Mouse (Mus musculus): ENCODE measurements around the gene Ldb2.

Gene Ldb2

DNA sequence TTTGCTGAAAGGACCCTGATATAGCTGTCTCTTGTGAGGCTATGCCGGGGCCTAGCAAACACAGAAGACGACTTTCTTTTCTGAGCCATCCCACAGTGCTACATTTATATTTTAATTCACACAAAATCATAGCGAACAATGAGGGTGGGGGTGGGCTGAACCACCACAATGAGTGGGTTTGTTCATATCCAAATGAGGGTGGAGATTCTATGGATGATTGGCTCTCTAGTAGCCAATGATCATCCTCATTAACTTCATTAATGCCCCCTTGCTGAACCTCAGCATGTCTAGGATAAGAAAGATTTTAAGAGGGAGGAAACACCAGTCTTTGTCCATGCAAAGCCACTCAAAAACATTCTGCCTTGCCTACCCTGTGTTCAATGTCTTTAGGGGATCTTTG lies 156.4 kb downstream of the Ldb2 start:
- DNase-seq (ENCODE audit: low read depth) = no peak

DNA sequence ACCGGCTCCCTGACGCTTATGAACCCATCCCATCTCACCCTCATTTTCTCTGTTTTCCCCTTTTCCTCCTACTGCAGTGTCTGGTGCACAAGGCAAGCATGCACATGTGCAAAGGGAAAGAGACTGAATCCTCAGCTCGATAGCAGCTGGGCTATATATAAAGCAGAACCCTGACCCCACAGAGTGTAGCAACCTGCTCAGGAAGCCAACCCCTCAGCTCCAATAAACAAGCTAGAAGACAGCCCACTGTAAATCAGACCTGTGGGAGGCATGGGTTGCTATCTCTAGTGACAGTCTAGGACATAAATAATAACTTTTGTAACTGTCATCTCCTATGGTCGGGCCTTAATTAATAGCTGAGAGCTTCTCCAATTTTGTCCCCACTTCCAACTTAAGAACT lies 158.4 kb downstream of the Ldb2 start:
- DNase-seq (ENCODE audit: low read depth) = no peak

DNA sequence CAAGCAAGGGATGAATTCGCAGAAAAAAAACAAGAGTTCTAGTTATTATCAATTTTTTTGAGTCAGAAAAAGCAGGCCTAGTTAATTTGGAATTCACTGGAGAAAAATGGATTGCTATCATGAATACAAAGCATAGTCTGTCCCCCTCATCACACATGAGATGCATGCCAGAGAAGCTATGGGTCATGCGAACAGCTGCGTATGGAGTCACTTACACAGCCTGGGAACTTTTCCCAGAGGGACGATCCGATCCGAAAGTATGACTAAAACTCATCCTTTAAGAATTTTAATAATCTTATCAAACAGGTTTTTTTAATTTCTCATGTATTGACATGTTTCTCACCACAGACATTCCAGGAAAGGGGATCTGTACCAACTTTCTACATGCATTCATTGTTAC lies 163.9 kb downstream of the Ldb2 start:
- no peak for DNase-seq (ENCODE audit: low read depth)

DNA sequence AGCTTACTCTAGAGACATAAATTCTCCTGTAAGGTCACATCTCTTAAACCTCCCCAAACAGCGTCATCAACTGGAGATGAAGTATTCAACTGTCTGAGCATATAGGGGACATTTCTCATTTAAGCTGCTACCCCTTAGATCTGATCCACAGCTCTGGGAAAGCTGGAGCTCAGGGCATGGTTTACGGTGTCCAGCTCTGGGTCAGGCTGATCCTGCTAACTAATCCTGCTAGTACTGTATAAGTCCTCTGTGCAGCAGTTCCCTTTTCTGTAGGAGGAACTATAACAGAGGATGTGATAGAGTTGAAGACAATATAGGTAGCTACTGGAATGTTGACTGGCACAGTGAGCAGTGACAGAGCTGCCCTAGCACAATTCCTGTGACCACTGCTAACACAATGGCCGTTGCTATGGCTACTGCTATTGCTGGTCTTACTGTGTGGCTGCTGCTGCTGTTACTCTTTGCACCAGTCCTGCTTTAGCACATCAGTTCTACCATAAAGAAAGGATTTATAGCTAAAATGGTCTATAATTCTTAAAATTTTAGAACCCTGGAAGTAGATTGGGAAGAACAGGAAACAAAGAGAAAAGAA lies 170.3 kb downstream of the Ldb2 start:
- no peak for DNase-seq (ENCODE audit: low read depth)

DNA sequence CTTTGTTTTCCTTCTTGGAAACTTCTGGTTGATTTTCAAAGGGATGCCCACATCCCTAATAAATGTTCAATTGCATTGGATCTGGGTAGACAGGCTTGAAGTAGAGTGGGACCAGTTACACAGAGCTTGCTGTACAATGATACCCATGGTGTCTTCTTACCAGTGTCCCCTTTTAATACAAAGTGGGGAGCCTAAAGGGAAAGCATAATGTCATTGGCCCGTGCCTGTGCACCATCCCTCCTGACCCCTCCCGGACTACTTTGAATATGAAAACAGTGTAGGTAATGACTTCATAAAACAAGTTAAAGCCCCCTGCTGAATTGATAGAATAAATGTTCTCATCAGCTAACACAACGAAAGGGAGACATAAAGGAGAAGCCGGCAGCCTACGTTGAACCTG lies 172.0 kb downstream of the Ldb2 start:
- no peak for DNase-seq (ENCODE audit: low read depth)

DNA sequence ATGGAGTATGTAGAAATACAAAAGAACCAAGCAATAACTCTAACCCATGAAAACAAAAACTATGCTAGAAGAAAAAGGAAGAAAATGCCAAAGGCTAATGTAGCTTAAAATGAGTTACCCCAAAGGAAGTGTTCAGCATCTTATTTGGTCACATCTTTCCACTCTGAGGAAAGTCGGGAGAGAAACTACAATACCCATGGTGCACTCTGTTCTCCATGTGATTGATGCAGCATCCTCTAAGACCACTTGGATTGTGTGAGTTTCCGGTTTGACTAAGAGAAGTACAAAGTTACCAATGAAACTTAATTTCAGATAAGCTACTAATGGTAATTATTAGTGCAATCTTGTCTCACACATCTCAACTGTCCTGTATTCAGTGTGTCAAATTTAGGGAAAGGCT lies 172.6 kb downstream of the Ldb2 start:
- no peak for DNase-seq (ENCODE audit: low read depth)

DNA sequence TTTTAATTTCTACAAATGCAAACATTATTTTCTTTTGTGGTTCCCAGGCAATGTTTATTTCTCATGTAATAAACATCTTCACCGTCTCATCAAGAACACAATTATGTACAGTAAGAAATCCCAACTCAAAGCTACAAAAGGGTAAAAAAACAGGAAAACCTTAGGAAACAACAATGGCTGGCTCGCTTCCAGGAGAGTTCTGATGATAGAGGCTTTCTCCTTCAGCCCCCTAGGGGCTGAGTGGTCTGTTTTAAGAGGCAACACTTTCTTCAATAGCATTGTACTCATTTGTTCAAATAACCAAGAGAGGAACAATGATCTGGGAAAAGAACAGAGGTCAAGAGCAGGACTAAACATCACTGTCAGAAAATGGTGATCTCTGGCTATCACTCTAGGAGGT lies 173.4 kb downstream of the Ldb2 start:
- no peak for DNase-seq (ENCODE audit: low read depth)

DNA sequence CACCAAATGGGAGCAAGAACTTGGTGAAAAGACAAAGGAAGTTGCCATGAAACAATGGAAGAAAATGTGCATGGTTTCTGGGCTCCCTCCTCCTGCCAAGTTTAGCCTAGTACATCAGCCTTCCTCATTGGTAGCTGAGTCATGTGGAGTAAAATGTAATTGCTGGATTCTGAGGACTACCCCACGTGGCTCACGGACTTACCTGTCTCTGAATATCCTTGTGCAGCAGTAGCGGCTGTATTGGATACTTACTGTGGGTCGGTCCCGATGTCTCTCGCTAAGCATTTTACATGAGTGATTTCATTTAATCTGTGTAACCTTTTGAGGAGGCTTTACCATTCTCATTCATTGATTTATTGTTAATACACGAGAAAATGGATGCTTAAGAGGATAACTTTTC lies 183.8 kb downstream of the Ldb2 start:
- DNase-seq (ENCODE audit: low read depth) = no peak

DNA sequence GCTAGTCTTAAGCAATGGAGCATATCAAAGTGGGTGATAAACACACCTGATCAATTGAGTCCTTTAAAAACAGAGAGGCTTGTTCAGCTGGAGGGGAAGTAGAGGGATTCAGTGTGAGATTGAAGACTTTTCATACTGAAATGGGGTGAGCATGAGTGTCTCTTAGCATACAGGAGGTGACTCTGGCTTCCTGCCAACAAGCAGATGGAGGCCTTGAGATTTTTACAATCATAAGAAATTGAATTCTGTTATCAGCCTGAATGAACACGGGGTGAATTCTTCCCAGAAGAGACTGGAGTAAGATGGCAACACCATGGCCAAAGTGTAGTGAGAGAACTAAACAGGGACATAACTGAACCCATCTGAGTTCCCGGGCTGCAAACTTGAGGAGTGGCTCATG lies 190.6 kb downstream of the Ldb2 start:
- DNase-seq (ENCODE audit: low read depth) = no peak

DNA sequence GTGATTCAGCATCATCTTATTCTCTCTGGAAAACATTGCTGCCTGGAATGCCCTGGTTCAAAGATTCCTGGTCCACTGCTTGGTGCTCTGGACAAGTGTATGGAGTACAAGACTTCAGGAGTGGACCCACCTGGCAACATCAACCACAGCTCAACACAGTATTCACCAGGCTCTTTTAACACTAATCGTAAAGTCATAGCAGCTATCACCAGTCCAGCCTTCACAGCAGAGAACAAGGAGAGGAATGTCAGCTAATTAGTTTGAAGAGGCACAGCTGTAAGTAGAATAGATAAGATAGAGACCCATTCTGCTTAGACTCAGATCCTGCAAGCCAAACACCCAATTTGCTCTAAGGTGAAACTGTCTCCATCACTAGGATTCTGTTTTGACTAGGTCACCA lies 198.1 kb downstream of the Ldb2 start:
- DNase-seq (ENCODE audit: low read depth) = no peak

DNA sequence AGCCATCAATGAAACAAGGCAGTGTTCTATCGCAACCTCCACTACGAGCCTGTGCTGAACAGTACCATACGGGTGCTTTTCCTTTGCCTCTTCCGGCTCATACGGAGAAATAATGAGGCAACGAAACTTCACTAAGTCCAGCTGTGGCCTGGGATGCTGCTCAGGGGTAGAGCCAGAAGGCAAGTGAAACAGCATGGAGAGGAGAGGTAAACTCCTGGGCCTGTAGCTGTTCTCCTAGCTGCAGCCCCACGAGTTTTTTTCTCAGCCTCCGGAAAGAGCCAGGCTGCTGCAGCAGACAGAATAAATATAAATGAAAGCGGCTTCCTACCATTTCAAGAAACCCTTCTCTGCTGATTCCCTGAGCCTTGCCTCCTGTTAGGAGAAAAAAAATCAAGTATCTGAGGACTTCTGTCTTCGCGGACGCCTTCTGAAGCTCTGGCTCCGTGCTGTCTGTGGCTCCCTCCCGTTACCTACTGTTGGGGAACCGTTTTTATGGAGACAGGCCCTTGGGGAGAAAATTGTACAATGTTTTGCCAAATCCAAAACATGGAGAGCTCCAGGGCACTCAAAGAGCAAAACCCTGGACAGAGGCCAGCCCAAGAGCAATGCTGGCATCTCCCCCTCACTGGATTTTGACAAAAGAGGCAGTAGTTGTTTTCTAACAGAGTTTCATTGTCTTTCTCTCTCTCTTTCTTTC lies 205.8 kb downstream of the Ldb2 start:
- no peak for DNase-seq (ENCODE audit: low read depth)

DNA sequence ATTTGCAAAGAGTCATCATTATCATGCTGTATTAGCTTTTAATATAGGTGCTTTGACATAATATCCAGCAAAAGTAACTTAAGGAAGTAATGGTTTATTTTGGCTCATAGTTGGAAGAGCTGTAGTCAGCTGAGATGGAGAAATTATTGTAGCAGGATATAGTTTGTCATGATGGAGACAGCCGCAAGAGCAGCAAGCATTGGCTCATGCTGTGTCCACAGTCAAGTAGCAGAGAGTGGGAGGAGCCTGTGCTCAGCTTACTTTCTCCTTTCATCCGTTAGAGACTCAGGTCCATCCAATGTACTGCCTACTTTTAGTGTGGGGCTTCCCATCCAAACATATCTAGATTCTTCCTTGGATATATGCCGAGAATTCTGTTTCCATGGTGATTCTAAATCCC lies 208.7 kb downstream of the Ldb2 start:
- no peak for DNase-seq (ENCODE audit: low read depth)

DNA sequence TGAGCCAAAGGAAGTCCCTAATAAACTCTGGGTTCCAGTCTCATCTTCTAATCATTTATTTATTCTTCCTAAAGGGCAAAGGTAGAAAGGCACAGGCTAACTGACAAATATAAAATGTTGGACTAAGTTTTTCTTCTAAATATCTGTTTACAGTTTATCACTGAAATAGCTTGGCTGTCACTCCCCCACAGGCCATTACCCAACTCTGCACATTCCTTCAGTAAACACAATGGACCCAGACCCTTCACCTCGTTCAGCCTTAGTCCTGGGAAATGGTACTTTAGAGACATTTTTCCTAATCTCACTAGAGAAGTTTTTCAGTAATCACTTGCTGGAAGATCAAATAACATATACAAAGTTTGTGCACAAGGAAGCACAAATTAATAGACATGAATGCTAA lies 210.2 kb downstream of the Ldb2 start:
- DNase-seq (ENCODE audit: low read depth) = no peak

DNA sequence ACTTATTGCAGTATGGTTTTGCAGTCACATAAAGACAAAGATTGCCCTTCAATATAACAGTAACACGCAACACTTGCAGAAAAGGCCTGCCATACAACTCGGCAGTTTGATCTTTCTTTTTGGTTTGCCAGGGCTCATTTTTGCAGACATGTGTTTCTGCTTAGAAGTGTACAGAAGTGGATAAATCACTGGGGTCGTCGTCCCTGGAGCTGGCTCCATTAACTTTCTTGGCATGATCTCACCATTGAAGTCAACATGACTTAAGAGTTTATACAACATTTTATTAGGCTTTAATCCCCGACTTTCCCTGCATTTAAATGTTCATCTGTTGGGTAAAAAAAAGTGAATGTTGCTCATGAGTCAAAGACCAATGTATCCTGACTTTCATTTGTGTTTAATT lies 212.9 kb downstream of the Ldb2 start:
- no peak for DNase-seq (ENCODE audit: low read depth)

DNA sequence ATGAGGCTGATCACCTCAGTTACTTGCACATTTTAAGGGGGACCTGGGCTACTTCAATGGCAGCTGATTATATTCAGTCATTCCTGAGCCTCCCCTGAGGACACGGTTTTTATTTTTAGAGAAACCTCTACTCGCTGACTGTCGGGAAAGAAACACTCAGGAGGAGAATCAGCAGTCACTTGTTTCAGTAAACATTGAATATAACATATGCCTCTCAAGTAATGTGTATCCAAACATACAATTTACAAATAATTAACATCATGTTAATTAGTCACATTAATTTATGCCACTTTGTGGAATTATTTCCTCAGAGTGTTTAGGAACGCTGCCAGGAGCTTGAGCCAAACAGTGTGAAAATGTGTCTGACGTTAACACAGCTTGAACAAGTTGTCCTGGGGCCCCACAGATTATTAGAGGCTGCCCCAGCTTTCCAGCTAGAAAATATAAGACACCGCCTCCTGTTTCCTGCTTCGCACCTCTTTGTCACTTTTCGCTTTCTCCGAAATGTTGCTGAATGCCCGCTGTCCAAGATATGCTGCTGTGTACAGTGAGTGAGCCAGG lies 219.5 kb downstream of the Ldb2 start:
- DNase-seq (ENCODE audit: low read depth) = no peak

DNA sequence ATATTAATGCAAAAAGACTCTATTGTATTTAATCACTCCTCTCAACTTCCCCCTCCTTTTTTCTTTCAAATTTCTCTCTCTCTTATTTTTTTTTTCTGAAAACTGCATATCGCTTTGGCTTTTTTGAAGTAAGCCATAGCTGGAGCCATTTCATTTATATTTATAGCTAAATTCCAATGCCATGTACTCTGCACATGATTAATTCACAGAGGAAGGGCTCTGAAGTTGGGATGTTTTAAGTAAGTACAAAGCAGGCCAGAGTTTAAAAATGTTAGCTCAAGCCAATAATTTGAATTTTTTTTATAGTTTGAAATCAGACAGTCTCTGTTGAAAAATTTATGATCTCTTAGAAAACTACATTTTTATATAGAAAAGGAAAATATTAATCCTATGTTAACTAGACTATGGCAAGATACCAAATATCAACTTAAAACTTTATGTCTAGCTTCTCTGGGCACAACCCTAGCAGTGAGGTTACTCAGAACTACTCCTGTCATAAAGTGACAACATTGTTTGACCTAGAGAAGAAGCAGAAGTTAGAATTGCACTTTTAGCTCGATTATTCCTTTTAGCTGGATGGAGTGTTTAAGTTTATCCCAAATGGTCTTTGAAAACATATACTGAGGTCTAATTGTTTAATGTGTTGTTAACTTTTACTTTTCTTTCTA lies 222.7 kb downstream of the Ldb2 start:
- no peak for DNase-seq (ENCODE audit: low read depth)

DNA sequence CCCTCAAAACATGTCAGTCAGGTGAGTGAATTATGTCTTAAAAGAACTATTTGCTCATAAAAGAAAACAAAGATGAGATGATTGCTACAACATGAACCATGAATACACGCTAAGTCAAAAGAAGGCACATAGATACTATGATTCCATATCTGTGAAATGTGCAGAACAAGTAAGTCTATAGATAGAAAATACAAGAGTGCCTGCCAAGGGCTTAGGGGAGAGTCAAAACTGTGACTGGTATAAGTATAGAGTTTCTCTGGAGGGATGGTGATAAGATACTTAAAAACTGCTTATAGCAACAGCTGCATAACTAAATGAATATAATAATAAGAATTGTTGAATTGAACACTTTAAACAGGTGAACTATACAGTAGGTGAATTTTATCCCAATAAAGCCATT lies 224.8 kb downstream of the Ldb2 start:
- DNase-seq (ENCODE audit: low read depth) = no peak

DNA sequence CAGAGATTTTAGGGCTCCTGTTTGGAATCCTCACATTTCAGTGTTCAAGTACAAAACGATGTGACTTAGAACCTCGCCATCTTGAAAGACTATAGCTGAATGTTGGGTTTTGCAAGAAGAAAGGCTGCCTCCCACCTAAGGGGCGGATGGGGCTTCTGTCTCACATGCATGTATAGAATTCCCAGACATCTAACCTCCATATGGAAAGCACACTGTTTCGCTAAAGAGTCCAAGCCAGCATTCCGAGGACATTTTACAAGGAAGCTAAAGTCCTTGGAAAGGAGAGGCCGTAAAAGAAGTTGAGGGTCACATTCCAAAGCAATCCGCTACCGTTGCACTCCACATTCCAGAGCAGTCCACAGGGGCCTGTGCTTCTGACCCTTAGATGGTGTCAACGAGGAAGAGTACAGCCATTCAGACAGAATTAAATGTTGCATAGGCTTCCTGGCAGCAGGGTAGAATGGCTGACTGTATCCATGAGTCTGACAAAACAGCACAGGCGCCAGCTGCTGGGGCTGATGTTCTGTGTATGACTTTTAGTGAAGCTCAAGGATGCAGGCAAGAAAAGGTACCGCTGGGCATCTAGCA lies 245.6 kb downstream of the Ldb2 start:
- DNase-seq (ENCODE audit: low read depth) = no peak

DNA sequence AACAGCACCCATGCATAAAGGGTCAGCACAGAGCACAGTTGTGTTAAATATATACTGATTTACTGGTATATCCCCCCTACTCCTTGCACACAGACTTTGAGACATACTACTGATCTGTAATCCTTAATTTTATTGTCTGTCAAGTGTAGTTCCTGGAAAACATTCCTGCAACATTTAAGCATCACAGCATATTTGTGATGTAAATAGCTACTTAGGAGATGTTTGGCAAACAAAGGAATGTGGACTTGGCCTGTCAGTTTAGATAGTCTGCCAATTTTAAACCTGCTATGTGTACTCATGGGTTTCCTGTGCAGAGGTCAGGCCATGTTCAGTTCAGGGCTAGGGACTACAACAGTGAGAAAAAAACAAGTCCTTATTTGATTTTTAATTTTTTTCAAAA lies 246.3 kb downstream of the Ldb2 start:
- no peak for DNase-seq (ENCODE audit: low read depth)

DNA sequence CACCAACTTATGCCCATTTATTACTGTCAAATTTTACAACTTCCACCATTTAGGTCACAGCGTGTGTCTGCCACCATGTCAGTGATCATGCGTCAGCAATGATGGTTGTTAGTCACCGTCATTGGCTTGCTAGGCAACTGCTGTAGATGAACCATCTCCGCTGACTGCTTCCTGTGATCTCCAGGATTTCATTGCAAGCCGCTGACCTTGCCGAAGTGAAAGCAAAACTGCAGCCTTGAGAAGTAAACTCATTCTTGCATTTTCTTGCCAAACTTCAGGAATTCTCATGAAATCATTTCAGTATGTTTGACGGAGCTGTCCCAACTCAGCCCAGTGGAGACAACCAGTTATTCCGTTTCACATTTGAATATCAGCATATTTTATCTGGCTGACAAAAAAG lies 247.4 kb downstream of the Ldb2 start:
- no peak for DNase-seq (ENCODE audit: low read depth)

DNA sequence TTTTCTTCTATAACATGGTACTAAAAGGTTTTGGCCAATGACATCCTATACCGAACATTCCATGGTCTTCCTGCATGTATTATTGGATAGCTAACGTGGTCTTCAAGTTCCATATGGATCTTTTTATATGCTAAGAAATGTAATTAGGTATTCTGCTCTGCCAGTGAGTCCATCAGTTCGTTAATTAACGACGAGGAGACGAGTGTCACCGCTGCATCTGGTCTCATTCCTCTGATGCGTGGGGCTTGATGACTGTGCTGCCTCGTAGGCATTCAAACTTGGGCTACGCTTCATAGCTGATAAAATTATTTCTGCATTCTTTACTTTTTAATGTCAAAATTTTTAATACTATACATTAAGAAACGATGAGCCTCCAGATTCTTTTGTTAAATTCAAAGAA lies 251.0 kb downstream of the Ldb2 start:
- no peak for DNase-seq (ENCODE audit: low read depth)

DNA sequence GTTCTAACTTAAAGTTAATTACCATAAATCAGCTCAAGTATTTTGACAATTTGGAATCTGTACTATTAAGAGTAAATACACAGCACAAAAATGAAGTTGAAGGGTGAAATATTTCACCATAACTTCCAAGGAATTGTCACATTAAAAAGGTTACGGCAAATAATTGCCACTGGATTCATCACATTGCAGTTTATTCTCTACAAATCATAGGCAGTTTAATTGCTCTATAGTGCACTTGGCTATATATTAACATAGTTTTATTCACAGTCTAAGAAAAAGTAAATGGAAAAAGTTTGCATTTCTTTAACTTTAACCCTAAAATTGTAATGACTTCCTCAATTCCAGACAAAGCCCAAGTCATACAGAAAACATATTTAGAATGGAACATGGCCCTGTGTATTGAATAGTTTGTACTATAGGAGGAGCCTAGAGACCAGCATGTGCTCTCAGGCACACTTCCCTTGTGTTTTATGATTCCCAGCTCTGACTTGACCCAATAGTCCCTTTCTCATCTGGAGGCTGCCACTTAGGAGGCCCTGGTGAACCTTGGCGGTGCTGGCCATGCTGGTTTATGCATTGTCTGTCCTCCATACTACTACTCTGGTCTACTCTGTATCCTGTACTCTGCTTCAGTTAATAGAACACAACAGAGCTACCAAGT lies 255.9 kb downstream of the Ldb2 start:
- no peak for DNase-seq (ENCODE audit: low read depth)

DNA sequence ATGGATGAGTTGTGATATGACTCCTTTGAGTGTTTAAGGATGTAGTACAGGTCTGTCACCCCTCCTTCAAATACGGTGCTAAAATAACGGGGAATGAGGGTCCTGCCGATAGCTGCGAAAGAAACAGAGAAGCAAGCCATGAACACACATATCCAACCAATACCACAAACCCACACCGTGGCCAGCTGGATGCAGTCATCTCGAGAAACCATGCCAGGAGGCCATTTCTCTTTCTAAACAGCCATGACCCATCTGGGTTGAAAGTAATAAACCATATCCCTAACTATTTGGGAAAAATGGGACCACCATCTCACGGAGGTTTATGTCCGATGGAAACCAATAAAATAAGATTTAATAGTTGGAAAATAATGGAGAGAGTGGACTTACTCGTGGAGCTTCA lies 257.7 kb downstream of the Ldb2 start:
- DNase-seq (ENCODE audit: low read depth) = no peak

Measured in c-Kit-positive CD71-positive TER-119-negative erythroid progenitor cells, embryonic 14.5 days (primary cell).